Mouse (Mus musculus) stomach, embryonic 14.5 days (tissue): Measurements from ENCODE around the gene Mex3b. TPM values are rescaled to one million over a fixed set of nuclear protein-coding genes. Genes with fewer than 3 reads are reported as not detected.
A peak's percentile ranks its signal among the peaks of the same experiment; 100 is the strongest.

ENCODE experiments used
- ATAC-seq: fragments of 200-750 bp; cut with Nextera tagmentation; 2 replicates; pipeline ENCODE4 v1.8.0; 2017; ENCODE audit warnings: low read depth, moderate TSS enrichment; ENCODE audit not compliant: insufficient number of reproducible peaks, insufficient read depth, low FRiP score
- H3K27ac ChIP-seq: fragments of 300-500 bp; sonication (generic); 2 replicates; pipeline ENCODE4 v1.5.1; 2014; ENCODE audit warnings: mild to moderate bottlenecking, low read length, moderate library complexity, mixed read lengths
- H3K27me3 ChIP-seq: fragments of 300-500 bp; sonication (generic); 2 replicates; pipeline ENCODE4 v1.6.1; 2014; ENCODE audit warnings: low read length, control low read depth, mixed read lengths; ENCODE audit not compliant: control insufficient read depth, insufficient read depth
- H3K36me3 ChIP-seq: fragments of 300-500 bp; sonication (generic); 2 replicates; pipeline ENCODE4 v1.6.1; 2014; ENCODE audit warnings: mild to moderate bottlenecking, control low read depth, low read length, moderate library complexity, mixed read lengths; ENCODE audit not compliant: control insufficient read depth, insufficient read depth
- H3K4me1 ChIP-seq: fragments of 300-500 bp; sonication (generic); 2 replicates; pipeline ENCODE4 v1.6.1; 2014; ENCODE audit warnings: low read length, control low read depth, mixed read lengths; ENCODE audit not compliant: control insufficient read depth, insufficient read depth
- H3K4me2 ChIP-seq: fragments of 300-500 bp; sonication (generic); replicated peaks from 2 replicates; pipeline ENCODE4 v1.6.1; 2014; ENCODE audit warnings: low read depth, low read length, control low read depth
- H3K4me3 ChIP-seq: fragments of 300-500 bp; sonication (generic); 2 replicates; pipeline ENCODE4 v1.5.1; 2014; ENCODE audit warnings: low read depth, low read length, control low read depth
- H3K9ac ChIP-seq: fragments of 300-500 bp; sonication (generic); replicated peaks from 2 replicates; pipeline ENCODE4 v1.6.1; 2014; ENCODE audit warnings: low read depth, mild to moderate bottlenecking, control low read depth, low read length, moderate library complexity, mixed read lengths
- H3K9me3 ChIP-seq: fragments of 300-500 bp; sonication (generic); 2 replicates; pipeline ENCODE4 v1.6.1; 2016; ENCODE audit warnings: low read depth, low read length, control low read depth; ENCODE audit not compliant: control insufficient read depth
- WGBS: fragments of 180-500 bp; shearing (Covaris S2); extraction: QIAGEN DNeasy Blood & Tissue Kit; methylation state at CpG from one replicate; pipeline ENCODE4 v1.1.7; 2014; 5-methylcytosine and 5-hydroxymethylcytosine counted together
- polyA plus RNA-seq: library from polyadenylated mRNA; unstranded; fragments of >200 nt; fragmentation: Nextera tagmentation; extraction: Ambion mirVana; gene quantifications from 2 replicates; pipeline ENCODE4 v1.2.1, GENCODE M21; 2014

Mex3b gene
- polyA plus RNA-seq, 1 experiment from 2014 or later = 14.7 TPM

- no peak for ATAC-seq
- no peak overlapping the region for H3K9ac ChIP-seq
- H3K9me3 ChIP-seq = no peaks in the 10 kb centered on the region
- H3K4me3 ChIP-seq = no peak overlapping the region
- WGBS = 55% methylated on average over 6 of the region's 6 CpGs
- H3K4me2 ChIP-seq = no peak overlapping the region
- no peaks in the 10 kb centered on the region for H3K36me3 ChIP-seq
- no peaks in the 10 kb centered on the region for H3K4me1 ChIP-seq
- no peak overlapping the region for H3K27ac ChIP-seq
- no peaks in the 10 kb centered on the region for H3K27me3 ChIP-seq
These were observed 3.8 kb upstream of the Mex3b start for GRCm38 (mm10) chr7:82863341-82863740.

- no peak for ATAC-seq
- WGBS = 45% methylated on average over 8 of the region's 8 CpGs
- peak overlapping the region; percentile 98; the same call in 1 of the 2 replicates for H3K27ac ChIP-seq
- no peak overlapping the region for H3K9ac ChIP-seq
- H3K9me3 ChIP-seq = no peaks in the 10 kb centered on the region
- H3K27me3 ChIP-seq = no peaks in the 10 kb centered on the region
- peaks cover 3% of the 10 kb centered on the region; the same call in 1 of the 2 replicates for H3K4me1 ChIP-seq
- peaks cover 2% of the 10 kb centered on the region; the same call in 1 of the 2 replicates for H3K36me3 ChIP-seq
- H3K4me2 ChIP-seq = peak overlapping the region; percentile 97
- H3K4me3 ChIP-seq = 0 out of 2 replicates have a peak overlapping the region, but pooled peaks have one; percentile 80
These were observed 2.7 kb upstream of the Mex3b start for GRCm38 (mm10) chr7:82864260-82864990.

DNA sequence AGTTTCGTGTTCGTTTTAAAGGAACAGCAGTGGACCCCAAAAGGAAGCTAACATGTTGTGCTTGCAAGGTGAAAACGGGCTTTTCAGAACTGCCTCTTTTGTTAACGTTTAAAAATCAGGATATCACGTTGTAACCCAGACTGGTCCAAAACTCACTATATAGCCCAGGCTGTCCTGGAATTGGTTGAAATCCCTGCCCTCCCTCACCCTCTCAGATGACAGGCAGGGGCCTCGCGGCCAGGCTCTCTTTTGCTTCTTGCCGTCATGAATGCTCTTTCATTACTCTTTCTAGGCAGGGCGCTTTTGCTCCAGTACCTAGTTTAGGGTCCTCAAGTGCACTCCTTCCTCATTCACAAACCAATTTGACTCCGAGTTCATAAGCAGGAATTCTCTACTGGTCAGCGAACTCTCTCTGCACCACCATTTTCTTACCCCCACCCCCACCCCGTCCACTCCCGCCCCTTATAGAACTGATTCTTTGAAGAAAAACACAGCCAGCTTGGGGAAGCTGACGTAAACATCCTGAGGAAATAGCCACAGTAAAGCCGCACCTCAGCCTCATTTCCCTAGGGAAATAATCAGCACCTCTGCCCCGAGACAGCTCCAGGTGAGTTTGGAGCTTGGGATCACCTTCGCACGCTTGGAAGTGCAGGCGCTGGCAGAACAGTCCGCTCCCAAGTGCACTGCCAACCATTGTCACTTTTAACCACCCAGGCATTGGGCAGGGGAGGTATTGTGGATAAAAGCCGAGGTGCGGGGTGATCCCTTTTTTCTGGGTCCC lies 2.0 kb upstream of the Mex3b start:
- Histone ChIP-seq H3K27me3 (no peaks in the 10 kb centered on the region), H3K4me3 (peak overlapping the region; percentile 80), H3K4me1 (peaks cover 11% of the 10 kb centered on the region; the same call in 1 of the 2 replicates), H3K36me3 (peaks cover 2% of the 10 kb centered on the region), H3K9me3 (no peaks in the 10 kb centered on the region), H3K9ac (peak overlapping the region; percentile 79), H3K4me2 (peak overlapping the region; percentile 97), H3K27ac (peak overlapping the region; percentile 98)
- ATAC-seq = no peak
- 3% methylated on average over 22 of the region's 22 CpGs for WGBS

GRCm38 (mm10) chr7:82865834-82866485 lies 1.2 kb upstream of the Mex3b start:
- H3K27me3 ChIP-seq = no peaks in the 10 kb centered on the region
- H3K4me1 ChIP-seq = peaks cover 13% of the 10 kb centered on the region; the same call in 1 of the 2 replicates
- H3K4me2 ChIP-seq = peak overlapping the region; percentile 97
- H3K4me3 ChIP-seq = peak overlapping the region; percentile 80
- peaks cover 2% of the 10 kb centered on the region for H3K36me3 ChIP-seq
- WGBS = under 1% methylated on average over 65 of the region's 70 CpGs
- ATAC-seq = peak; percentile 88
- peak overlapping the region; percentile 98 for H3K27ac ChIP-seq
- H3K9ac ChIP-seq = peak overlapping the region; percentile 80
- H3K9me3 ChIP-seq = no peaks in the 10 kb centered on the region

DNA sequence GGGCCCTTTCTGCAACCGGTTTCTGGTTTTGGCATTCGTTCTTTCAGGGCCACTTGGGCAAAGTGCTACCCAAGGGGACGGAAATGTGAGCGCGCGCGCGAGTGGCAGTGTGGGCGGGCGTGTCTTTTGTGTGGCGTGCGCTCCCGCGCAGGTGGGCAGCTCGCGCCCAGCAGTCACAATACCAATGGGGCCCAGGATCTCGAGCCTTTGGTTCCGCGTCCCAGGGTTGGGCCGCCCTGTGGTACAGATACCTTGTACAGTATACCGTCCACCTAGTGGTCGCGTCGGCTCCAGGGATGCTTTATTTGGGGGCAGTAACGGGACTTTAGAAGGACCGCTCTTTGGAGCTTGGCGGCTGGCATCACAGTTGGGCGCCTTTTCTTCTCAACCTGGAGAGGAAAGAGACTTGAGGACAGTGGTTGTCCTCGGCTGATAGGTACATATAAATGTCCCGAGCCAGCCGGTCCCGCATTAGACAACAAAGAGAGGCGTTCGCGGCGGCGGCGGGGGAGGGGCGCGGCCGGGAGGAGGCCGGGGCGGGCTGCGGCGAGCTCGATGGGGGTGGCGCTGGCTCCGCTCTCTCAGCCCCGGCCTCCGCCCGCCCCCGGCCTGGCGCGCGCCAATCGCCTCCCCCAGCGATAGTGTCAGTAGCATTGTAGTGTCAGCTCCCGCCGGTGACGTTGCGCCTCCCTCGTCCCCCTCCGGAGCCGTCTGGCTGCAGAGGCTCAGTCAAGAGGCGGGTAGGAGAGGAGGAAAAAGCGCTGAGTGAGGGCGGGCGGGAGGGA lies 455 bp upstream of the Mex3b start:
- Histone ChIP-seq H3K36me3 (peaks cover 2% of the 10 kb centered on the region), H3K27me3 (no peaks in the 10 kb centered on the region), H3K4me3 (peak overlapping the region; percentile 80), H3K9me3 (no peaks in the 10 kb centered on the region), H3K4me2 (peak overlapping the region; percentile 68), H3K9ac (peak overlapping the region; percentile 80), H3K27ac (peak overlapping the region; percentile 98), H3K4me1 (peaks cover 13% of the 10 kb centered on the region; the same call in 1 of the 2 replicates)
- under 1% methylated on average over 52 of the region's 68 CpGs for WGBS
- ATAC-seq = peak; percentile 87

DNA sequence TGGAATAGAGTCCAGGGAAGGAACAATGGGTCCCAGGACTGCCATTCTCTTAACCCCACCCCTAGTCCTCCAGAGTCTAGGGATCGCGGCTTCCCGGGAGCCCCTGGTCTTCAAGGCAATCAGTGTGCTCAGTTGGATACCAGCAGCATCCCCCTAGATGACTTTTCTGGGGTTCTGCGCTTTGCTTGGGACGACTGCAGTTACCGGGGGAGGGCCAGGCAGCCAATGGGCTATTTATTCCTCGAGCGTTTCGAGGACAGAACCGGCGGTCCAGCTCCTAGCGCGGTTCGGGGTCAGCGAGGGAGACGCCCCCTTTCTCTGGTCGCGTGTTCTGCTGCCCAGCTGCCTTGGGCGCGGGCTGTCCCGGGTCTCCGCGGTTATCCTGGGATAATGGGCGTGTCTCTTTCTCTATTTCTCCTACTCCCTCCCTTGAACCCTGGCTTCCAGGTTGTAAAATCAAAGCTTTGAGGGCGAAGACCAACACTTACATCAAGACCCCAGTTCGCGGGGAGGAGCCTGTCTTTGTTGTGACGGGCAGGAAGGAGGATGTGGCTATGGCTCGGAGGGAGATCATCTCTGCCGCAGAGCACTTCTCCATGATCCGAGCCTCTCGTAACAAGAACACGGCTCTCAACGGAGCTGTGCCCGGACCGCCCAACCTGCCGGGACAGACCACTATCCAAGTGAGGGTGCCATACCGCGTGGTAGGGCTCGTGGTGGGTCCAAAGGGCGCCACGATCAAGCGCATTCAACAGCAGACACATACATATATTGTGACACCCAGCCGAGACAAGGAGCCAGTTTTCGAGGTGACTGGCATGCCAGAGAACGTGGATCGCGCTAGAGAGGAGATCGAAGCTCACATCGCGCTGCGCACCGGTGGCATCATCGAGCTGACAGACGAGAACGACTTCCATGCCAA lies 1.4 kb downstream of the Mex3b start:
- H3K4me2 ChIP-seq = peak overlapping the region; percentile 68
- no peaks in the 10 kb centered on the region for H3K9me3 ChIP-seq
- peak overlapping the region; percentile 80 for H3K4me3 ChIP-seq
- no peaks in the 10 kb centered on the region for H3K27me3 ChIP-seq
- H3K9ac ChIP-seq = peak overlapping the region; percentile 95
- peaks cover 2% of the 10 kb centered on the region for H3K36me3 ChIP-seq
- peaks cover 13% of the 10 kb centered on the region; the same call in 1 of the 2 replicates for H3K4me1 ChIP-seq
- peak overlapping the region; percentile 98 for H3K27ac ChIP-seq
- ATAC-seq = no peak
- under 1% methylated on average over 56 of the region's 56 CpGs for WGBS
